Mouse (Mus musculus) myocyte (in vitro differentiated cells): ENCODE data around the gene Gm49776.

ENCODE experiments used
- E2F4 ChIP-seq: IDR thresholded peaks from one replicate; pipeline ENCODE4 v1.6.1; 2011; ENCODE audit warnings: mild to moderate bottlenecking, control low read depth, moderate library complexity; ENCODE audit not compliant: insufficient read depth
- MAX ChIP-seq: IDR thresholded peaks from one replicate; pipeline ENCODE4 v1.6.1; 2011; ENCODE audit warnings: low read depth, mild to moderate bottlenecking, control low read depth
- MYOD1 ChIP-seq, 3 experiments: IDR thresholded peaks; one replicate each; pipeline ENCODE4 v1.6.1; 2011; ENCODE audit warnings: control low read depth in 2 of 3, low read depth in 2 of 3, mild to moderate bottlenecking in 2 of 3, moderate library complexity in 1 of 3; ENCODE audit not compliant: insufficient read length in 2 of 3, control insufficient read depth in 1 of 3
- POLR2A ChIP-seq: IDR thresholded peaks from one replicate; pipeline ENCODE4 v1.6.1; 2011; ENCODE audit warnings: low read depth, mild to moderate bottlenecking, control low read depth, moderate library complexity; ENCODE audit not compliant: insufficient read length
- REST ChIP-seq: IDR thresholded peaks from one replicate; pipeline ENCODE4 v1.6.1; 2011; ENCODE audit warnings: mild to moderate bottlenecking, control low read depth, moderate library complexity; ENCODE audit not compliant: insufficient read depth, insufficient read length
- TCF3 ChIP-seq: IDR thresholded peaks from one replicate; pipeline ENCODE4 v1.6.1; 2011; ENCODE audit warnings: low read depth, control low read depth; ENCODE audit not compliant: insufficient read length

DNA sequence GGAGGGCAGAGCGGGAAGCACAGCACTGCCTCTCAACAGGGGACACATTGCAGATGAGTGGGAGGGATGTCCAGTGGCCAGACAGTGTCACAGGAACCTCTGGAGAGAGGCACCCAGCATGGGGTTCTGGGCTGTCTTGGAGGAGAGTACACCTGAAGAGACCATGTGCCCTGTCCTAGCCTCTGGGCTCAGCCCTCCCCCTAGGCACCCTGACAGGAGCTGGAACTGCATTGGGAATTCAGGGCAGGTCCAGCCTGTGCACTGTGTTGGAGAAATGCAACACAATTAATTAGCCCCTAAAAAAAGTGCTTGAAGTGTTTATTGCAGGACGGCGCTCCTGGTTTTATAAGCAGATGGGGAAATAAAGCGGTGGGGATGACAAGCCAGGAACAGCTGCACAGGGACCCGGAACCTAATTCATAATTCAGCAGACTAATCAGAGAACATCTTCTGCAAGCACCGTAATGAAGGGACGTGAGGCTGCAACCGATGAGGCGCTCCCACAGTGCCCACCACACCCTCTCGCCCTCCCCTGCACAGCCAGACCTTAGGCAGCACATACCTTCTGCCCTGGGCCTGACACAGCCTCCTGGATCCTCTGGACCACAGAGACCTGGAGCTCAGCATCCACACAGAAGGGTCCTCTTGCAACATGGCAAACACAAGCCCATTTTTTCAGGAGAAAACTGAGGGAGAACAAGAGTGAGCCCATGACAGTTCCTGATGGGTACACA is 59.6 kb downstream of the Gm49776 start:
- no peak for TF ChIP-seq POLR2A
- no peak for TF ChIP-seq TCF3
- no peak for TF ChIP-seq REST
- TF ChIP-seq MYOD1 (IDR thresholded peaks at IDR 0.05; ENCODE audit: control insufficient read depth in 1 of 3, insufficient read length in 2 of 3, low read depth in 2 of 3), result no peak
- TF ChIP-seq MAX, result no peak
- no peak for TF ChIP-seq E2F4
